Mouse (Mus musculus): ENCODE results near the gene Sat2. TPM values are rescaled to one million over a fixed set of nuclear protein-coding genes. Genes with fewer than 3 reads are reported as not detected.

Sat2 gene
- polyA plus RNA-seq (2017; shearing (Covaris generic)) = not detected

DNA sequence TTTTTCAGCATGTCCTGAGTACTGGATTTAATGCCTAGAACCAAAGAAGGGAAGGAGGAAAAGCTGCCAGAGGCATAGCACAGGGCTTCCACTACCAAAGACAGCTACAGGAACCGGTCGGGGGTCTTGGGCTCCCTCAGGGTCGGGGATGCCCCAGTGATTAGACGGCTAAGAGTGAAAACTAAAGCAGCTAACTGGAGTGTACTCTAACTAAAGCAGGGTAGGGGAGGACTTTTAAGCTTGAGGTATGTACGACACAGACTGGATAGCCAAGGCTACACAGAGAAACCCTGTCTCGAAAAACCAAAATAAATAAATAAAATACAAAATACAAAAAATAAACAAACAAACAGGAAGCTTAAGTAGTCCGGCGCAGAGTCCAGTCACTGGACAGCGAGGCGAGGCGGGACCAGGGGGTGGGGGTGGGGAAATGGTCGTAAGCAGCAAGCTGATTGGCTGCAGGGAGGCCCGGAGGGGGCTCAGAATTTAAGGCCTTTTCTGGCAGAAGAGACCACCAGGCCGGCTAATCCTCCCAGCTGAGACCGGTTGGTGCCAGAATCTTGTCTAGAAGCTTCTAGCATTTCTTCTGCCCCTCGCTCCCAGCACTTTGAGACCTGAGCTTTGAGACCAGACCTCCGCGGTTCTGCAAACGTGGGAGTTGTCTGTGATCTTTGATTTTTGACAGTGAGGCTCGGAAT is at the start of gene Sat2:
Gene Sat2, plus strand, starts transcription at position 454 of the 698 bp plus-strand sequence.

DNA sequence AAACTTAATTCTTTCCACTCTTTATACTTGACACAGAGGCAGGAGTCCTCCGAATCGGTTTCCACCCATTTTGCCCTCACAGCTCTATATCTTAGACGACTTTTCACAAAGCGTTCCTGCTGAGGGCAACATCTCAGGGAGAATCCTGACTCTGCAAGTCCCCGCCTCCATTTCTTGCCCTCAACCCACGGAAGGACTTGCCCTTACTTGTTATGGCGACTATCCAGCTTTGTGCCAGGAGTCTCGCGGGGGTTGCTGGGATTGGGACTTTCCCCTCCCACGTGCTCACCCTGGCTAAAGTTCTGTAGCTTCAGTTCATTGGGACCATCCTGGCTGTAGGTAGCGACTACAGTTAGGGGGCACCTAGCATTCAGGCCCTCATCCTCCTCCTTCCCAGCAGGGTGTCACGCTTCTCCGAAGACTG is 41.7 kb upstream of the Sat2 start, which contains the start of the genes Wrap53 and Trp53:
Gene Wrap53, minus strand, starts transcription at position 165 of the 424 bp plus-strand sequence.
Gene Trp53, plus strand, starts transcription at position 269 of the 424 bp plus-strand sequence.

DNA sequence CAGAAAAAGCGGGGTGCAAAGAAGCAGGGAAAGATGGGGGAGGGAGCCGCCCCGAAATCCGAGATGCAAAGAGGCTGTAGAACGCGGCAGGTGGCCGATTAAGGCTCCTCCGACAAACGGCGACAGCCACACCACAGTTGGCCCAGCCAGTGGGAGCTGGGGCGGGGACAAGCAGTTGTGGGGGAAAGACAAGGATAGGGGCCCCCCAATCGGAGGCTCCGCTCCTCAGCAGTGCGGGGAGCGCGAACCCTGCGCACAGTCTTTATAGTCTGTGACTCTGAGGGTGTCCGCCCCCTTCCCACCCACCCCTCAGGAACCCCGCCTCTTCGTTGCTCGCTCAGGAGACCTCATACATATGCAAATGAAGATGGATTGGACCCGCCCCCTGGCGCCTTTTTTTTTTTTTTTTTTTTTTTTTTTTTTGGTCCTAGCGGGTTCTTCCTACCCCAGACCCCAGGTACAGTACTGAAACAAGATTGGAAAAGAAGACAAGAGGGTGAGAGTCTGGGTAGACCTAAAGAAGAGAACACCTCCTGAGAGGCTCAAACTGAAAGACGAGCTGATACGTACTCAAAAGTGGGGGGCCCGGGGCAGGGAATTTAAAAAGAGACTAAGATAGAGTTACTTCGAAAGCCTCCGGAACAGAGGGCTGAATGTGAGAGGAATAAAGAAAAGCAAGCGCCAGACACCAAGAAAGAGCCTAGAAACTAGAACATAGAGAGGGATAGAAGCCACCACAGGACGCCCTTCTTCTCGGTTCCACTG is 15.9 kb upstream of the Sat2 start, which contains the start of gene Atp1b2:
Gene Atp1b2, minus strand, starts transcription at position 217 of the 765 bp plus-strand sequence.

DNA sequence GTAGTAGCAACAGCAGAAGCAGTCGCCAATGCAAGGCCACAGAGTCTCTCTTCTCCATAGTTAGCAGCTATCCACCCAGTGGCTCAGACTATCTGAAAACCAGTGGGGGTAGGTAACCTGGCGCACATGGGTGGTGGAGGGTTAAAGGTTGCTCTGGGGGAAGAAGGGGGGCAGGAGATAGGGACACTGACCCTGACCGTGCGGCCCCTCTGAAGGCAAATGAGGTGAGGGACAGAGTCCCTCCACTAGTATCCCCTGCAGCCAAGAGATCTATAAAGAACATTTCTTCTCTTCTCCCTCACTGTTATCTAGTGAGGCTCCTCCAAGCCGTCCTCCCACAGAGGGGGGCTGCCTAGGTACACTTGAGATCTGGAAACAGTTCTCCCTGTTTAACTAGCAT is 4.0 kb upstream of the Sat2 start, which contains the start of gene Shbg:
Gene Shbg, minus strand, starts transcription at position 101 of the 400 bp plus-strand sequence.

GRCm38 (mm10) chr11:69632284-69633089 is 10.7 kb downstream of the Sat2 start, which contains the start of gene Fxr2:
TSS of gene Fxr2 (plus strand) at chr11:69632990.

GRCm38 (mm10) chr11:69655264-69656064 is 33.6 kb downstream of the Sat2 start, which contains the start of gene Sox15:
TSS of gene Sox15 (plus strand) at chr11:69655314.

DNA sequence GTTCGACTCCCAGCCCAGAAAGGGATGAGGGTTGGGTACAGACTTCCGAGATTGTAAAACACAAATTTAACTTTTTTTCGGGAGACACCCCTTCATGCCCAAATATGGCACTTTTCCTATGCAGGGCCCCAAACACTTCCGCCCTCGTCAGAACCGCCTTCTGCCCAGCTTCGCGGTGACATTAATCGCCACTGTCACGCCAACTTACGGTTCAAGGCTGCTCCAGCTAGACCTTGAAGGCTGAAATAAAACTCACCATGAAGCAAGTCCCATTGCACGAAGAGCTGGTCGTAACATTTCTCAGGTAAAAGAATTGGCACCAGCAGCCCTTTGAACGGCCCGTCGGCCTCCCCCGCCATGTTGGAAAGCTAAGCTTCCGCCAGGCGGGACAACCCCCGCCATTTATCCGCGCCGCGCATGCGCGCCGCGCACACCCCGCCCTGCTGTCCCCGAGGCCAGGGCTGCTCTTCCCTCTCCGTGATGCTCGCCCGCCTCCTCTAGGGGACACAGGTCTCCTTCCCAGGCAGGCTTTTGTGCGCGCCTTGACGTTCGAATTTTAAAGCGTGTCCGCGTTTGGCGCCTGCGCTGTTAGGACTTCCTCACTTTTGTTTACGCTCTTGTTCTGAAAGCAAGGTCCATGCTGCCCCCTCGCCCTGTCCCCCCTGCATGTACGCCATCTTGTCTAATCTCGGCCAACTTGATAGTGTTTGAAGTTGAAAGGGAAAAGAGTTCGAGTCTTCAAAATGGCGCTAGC is 40.6 kb downstream of the Sat2 start, which contains the start of gene Mpdu1:
Gene Mpdu1, minus strand, starts transcription at position 430 of the 754 bp plus-strand sequence.

GRCm38 (mm10) chr11:69665961-69666664 is 44.3 kb downstream of the Sat2 start, which contains the start of gene Cd68:
TSS of gene Cd68 (minus strand) at chr11:69666153.

DNA sequence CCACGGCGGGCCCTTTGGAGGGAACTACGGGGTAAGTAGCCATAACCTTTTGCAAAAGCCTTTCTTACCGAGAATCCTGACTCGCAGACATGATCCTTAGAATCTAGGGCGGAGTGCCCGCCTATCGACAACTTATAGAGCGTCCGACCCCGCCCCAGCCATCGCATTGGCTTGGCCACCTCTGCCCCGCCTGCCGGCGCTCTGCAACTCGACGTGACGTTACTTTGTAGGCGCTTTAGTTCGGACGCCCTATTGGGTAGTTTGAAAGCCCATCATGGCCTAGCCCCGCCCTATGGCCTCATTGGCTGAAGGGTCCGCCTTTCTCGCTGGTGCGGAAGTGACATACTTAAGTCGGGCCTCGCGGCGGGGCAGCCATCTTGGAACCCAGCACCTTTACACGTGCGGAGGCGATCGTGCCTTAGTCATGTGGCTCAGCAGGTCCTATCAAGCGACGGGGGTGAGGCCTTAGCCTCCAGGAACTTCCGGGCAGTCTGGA is 50.4 kb downstream of the Sat2 start, which contains the start of gene Eif4a1:
Gene Eif4a1, minus strand, starts transcription at position 213 of the 496 bp plus-strand sequence.

Other genes starting within 250 kb of the Sat2 start
- gene Naa38, start 226.5 kb upstream of the Sat2 start, polyA plus RNA-seq (2017; shearing (Covaris generic)) = 100 to 1,000 TPM; 128 to 154 TPM
- gene Cyb5d1, start 226.4 kb upstream of the Sat2 start, polyA plus RNA-seq (2017; shearing (Covaris generic)) = 10 to 100 TPM; 20.5 to 23.2 TPM
- gene Tmem88, start 223.8 kb upstream of the Sat2 start, polyA plus RNA-seq (2017; shearing (Covaris generic)) = under 1 TPM; 0.14 to 0.22 TPM
- 1 to 10 TPM; 4.8 to 6.3 TPM for gene Kdm6b, start 208.3 kb upstream of the Sat2 start, polyA plus RNA-seq (2017; shearing (Covaris generic))
- under 1 TPM; 0.02 to 0.48 TPM for gene Dnah2, start 72.9 kb upstream of the Sat2 start, polyA plus RNA-seq (2017; shearing (Covaris generic))
- under 1 TPM; 0.23 to 0.32 TPM for gene Efnb3, start 61.8 kb upstream of the Sat2 start, polyA plus RNA-seq (2017; shearing (Covaris generic))
- gene Wrap53, start 41.8 kb upstream of the Sat2 start, polyA plus RNA-seq (2017; shearing (Covaris generic)) = 10 to 100 TPM; 19.2 to 31.5 TPM
- 100 to 1,000 TPM; 162 to 242 TPM for gene Trp53, start 41.7 kb upstream of the Sat2 start, polyA plus RNA-seq (2017; shearing (Covaris generic))
- gene Atp1b2, start 16.1 kb upstream of the Sat2 start, polyA plus RNA-seq (2017; shearing (Covaris generic)) = under 1 TPM in 1 of 2 experiments, not detected in 1; 0.14 TPM
- gene Shbg, start 4.1 kb upstream of the Sat2 start, polyA plus RNA-seq (2017; shearing (Covaris generic)) = under 1 TPM in 1 of 2 experiments, not detected in 1; 0.32 TPM
- gene Fxr2, start 11.0 kb downstream of the Sat2 start, polyA plus RNA-seq (2017; shearing (Covaris generic)) = 10 to 100 TPM; 49.1 to 52.6 TPM
- gene Sox15, start 33.3 kb downstream of the Sat2 start, polyA plus RNA-seq (2017; shearing (Covaris generic)) = not detected
- 10 to 100 TPM; 78.8 to 82.1 TPM for gene Mpdu1, start 40.6 kb downstream of the Sat2 start, polyA plus RNA-seq (2017; shearing (Covaris generic))
- 10 to 100 TPM in 1 of 2 experiments, 1 to 10 TPM in 1; 5.9 to 15.7 TPM for gene Cd68, start 44.1 kb downstream of the Sat2 start, polyA plus RNA-seq (2017; shearing (Covaris generic))
- 100 to 1,000 TPM; 550 to 657 TPM for gene Eif4a1, start 50.4 kb downstream of the Sat2 start, polyA plus RNA-seq (2017; shearing (Covaris generic))
- gene Senp3, start 60.1 kb downstream of the Sat2 start, polyA plus RNA-seq (2017; shearing (Covaris generic)) = 10 to 100 TPM; 47.4 to 49.1 TPM
- gene Tnfsf13, start 63.8 kb downstream of the Sat2 start, polyA plus RNA-seq (2017; shearing (Covaris generic)) = under 1 TPM; 0.13 to 0.34 TPM
- under 1 TPM; 0.31 to 0.42 TPM for gene Tnfsf12, start 73.8 kb downstream of the Sat2 start, polyA plus RNA-seq (2017; shearing (Covaris generic))
- gene Tnfsfm13, start 74.1 kb downstream of the Sat2 start, polyA plus RNA-seq (2017; shearing (Covaris generic)) = under 1 TPM; 0.08 to 0.44 TPM
- 10 to 100 TPM; 30.9 to 45.6 TPM for gene Polr2a, start 136.6 kb downstream of the Sat2 start, polyA plus RNA-seq (2017; shearing (Covaris generic))
- gene Slc35g3, start 139.9 kb downstream of the Sat2 start, polyA plus RNA-seq (2017; shearing (Covaris generic)) = not detected
- gene Zbtb4, start 143.9 kb downstream of the Sat2 start, polyA plus RNA-seq (2017; shearing (Covaris generic)) = 1 to 10 TPM; 4.9 to 5.8 TPM
- 1 to 10 TPM; 1.6 to 3.6 TPM for gene Chrnb1, start 173.9 kb downstream of the Sat2 start, polyA plus RNA-seq (2017; shearing (Covaris generic))
- gene Fgf11, start 179.8 kb downstream of the Sat2 start, polyA plus RNA-seq (2017; shearing (Covaris generic)) = not detected
- under 1 TPM in 1 of 2 experiments, not detected in 1; 0.38 TPM for gene Tmem102, start 183.6 kb downstream of the Sat2 start, polyA plus RNA-seq (2017; shearing (Covaris generic))
- gene Gm39566, start 193.3 kb downstream of the Sat2 start, polyA plus RNA-seq (2017; shearing (Covaris generic)) = not detected
- gene Spem2, start 196.4 kb downstream of the Sat2 start, polyA plus RNA-seq (2017; shearing (Covaris generic)) = not detected
- not detected for gene Spem1, start 200.2 kb downstream of the Sat2 start, polyA plus RNA-seq (2017; shearing (Covaris generic))
- under 1 TPM; 0.24 to 0.34 TPM for gene Nlgn2, start 215.8 kb downstream of the Sat2 start, polyA plus RNA-seq (2017; shearing (Covaris generic))
- 100 to 1,000 TPM; 109 to 131 TPM for gene Tmem256, start 216.5 kb downstream of the Sat2 start, polyA plus RNA-seq (2017; shearing (Covaris generic))
- 10 to 100 TPM; 19.0 to 36.8 TPM for gene Plscr3, start 224.4 kb downstream of the Sat2 start, polyA plus RNA-seq (2017; shearing (Covaris generic))
- not detected for gene Tnk1, start 236.7 kb downstream of the Sat2 start, polyA plus RNA-seq (2017; shearing (Covaris generic))